ENCODE assay signal across 10 mouse cellular contexts in genomic region chr6:126955734-126956133, GRCm38 (mm10). TPM values are rescaled to one million over a fixed set of nuclear protein-coding genes. Genes with fewer than 3 reads are reported as not detected.
A peak's percentile ranks its signal among the peaks of the same experiment; 100 is the strongest.
DNase-seq lines count a peak whose midpoint lies in the region; ATAC-seq and TF ChIP-seq lines count a peak whose summit lies in the region.
"Had no signal": no experiment of that assay in that cellular context is flagged by ENCODE, and none has a peak within 500 bp of the region (broad histone marks: within the 10 kb centered on the region; RNA-seq: fewer than 3 reads in every experiment).

No protein-coding gene starts in this region.

- no peak for TF ChIP-seq EP300 in heart, adult 2 months (IDR thresholded peaks at IDR 0.05; ENCODE audit: insufficient read depth, low read depth, low read length)

- H3K9me3 ChIP-seq in embryonic facial prominence, embryonic 10.5 days: no peaks in the 10 kb centered on the region
- H3K9me3 ChIP-seq in hindbrain, postnatal 0 days (ENCODE audit: low read length): no peaks in the 10 kb centered on the region
- H3K9me3 ChIP-seq: embryonic facial prominence, embryonic 12.5 days; neural tube, embryonic 12.5 days had no signal

- no peaks in the 10 kb centered on the region for H3K79me2 ChIP-seq in heart, adult 2 months (replicated peaks; ENCODE audit: control insufficient read depth, insufficient read depth, low read length)

- ATAC-seq in hindbrain, postnatal 0 days: peak; percentile 78
- peak; percentile 78 for ATAC-seq in neutrophil, adult 5-6 weeks (ENCODE audit: extremely low read depth, insufficient number of reproducible peaks, low FRiP score, poor library complexity, severe bottlenecking)

- TF ChIP-seq CTCF in heart, adult 2 months (IDR thresholded peaks at IDR 0.05): peak; percentile 95
- peak; percentile 92 for TF ChIP-seq CTCF in hindbrain, postnatal 0 days (IDR thresholded peaks at IDR 0.05; ENCODE audit: low read depth)

- H3K4me1 ChIP-seq in heart, adult 2 months (ENCODE audit: control insufficient read depth, insufficient read depth, low read length): no peaks in the 10 kb centered on the region
- H3K4me1 ChIP-seq in embryonic facial prominence, embryonic 10.5 days: no peaks in the 10 kb centered on the region
- H3K4me1 ChIP-seq in hindbrain, postnatal 0 days (ENCODE audit: insufficient read depth, low read length): no peaks in the 10 kb centered on the region
- H3K4me1 ChIP-seq: embryonic facial prominence, embryonic 12.5 days; neural tube, embryonic 12.5 days had no signal

- H3K4me2 ChIP-seq in hindbrain, postnatal 0 days (ENCODE audit: low read depth, low read length): no peak overlapping the region
- H3K4me2 ChIP-seq: embryonic facial prominence, embryonic 12.5 days; neural tube, embryonic 12.5 days had no signal

- TF ChIP-seq POLR2A in heart, adult 2 months (IDR thresholded peaks at IDR 0.05; ENCODE audit: insufficient read depth, low read depth, low read length): no peak

- 6% methylated on average over 10 of the region's 10 CpGs for WGBS in heart, adult 2 months
- 12% methylated on average over 10 of the region's 10 CpGs for WGBS in embryonic facial prominence, embryonic 10.5 days
- WGBS in hindbrain, postnatal 0 days: 9% methylated on average over 10 of the region's 10 CpGs

- H3K36me3 ChIP-seq in heart, adult 2 months (ENCODE audit: control insufficient read depth, insufficient read depth, low read length): no peaks in the 10 kb centered on the region
- peaks cover 6% of the 10 kb centered on the region; the same call in 1 of the 2 replicates for H3K36me3 ChIP-seq in embryonic facial prominence, embryonic 10.5 days (replicated peaks)
- H3K36me3 ChIP-seq in hindbrain, postnatal 0 days (ENCODE audit: insufficient read depth, low read length): peaks cover 37% of the 10 kb centered on the region

- no peak overlapping the region for H3K9ac ChIP-seq in heart, adult 2 months (ENCODE audit: low read depth, low read length)
- H3K9ac ChIP-seq in hindbrain, postnatal 0 days (replicated peaks; ENCODE audit: low read length): no peak overlapping the region
- H3K9ac ChIP-seq: embryonic facial prominence, embryonic 12.5 days; neural tube, embryonic 12.5 days had no signal

- peak; percentile 61 to 80 for DNase-seq in heart, adult 2 months
- no peak for DNase-seq in heart, postnatal 25 days (ENCODE audit: low spot score)
- peak; percentile 80 to 84 for DNase-seq in adrenal gland, postnatal 36 days
- DNase-seq in embryonic facial prominence, embryonic 10.5 days (ENCODE audit: low spot score): peak; percentile 86
- peak; percentile 92 for DNase-seq in hindbrain, postnatal 0 days (ENCODE audit: low spot score)
- peak; percentile 49 to 71 for DNase-seq in left cerebral cortex, postnatal 36 days (ENCODE audit: low spot score in 2 of 2)
- peak; percentile 61 for DNase-seq in testis, postnatal 14 days (ENCODE audit: low spot score)

- no peaks in the 10 kb centered on the region for H3K27me3 ChIP-seq in heart, adult 2 months (ENCODE audit: control insufficient read depth, insufficient read depth, low read length)
- no peaks in the 10 kb centered on the region for H3K27me3 ChIP-seq in embryonic facial prominence, embryonic 10.5 days (replicated peaks; ENCODE audit: low read depth, poor library complexity, severe bottlenecking)
- no peaks in the 10 kb centered on the region for H3K27me3 ChIP-seq in hindbrain, postnatal 0 days (ENCODE audit: insufficient read depth, low read length)
- H3K27me3 ChIP-seq: embryonic facial prominence, embryonic 12.5 days; neural tube, embryonic 12.5 days had no signal

- no peak overlapping the region for H3K27ac ChIP-seq in heart, adult 2 months
- H3K27ac ChIP-seq in embryonic facial prominence, embryonic 10.5 days (replicated peaks): no peak overlapping the region
- no peak overlapping the region for H3K27ac ChIP-seq in hindbrain, postnatal 0 days
- H3K27ac ChIP-seq: embryonic facial prominence, embryonic 12.5 days; neural tube, embryonic 12.5 days had no signal

- intact Hi-C loops in heart, adult 2 months (cut with DNase I): loop anchor here (1.0 to 5.0 kb wide), 5 partner anchors 80 to 403 kb away; partner anchors contain the start of gene Tigar
- intact Hi-C loops in heart, postnatal 25 days (cut with DNase I): loop anchor here (1.0 to 5.0 kb wide), 5 partner anchors 80 to 487 kb away; no protein-coding TSS in a partner anchor
- intact Hi-C loops in left cerebral cortex, postnatal 36 days (cut with DNase I): loop anchor here (2.0 kb wide), 2 partner anchors 129 to 403 kb away; no protein-coding TSS in a partner anchor

- H3K4me3 ChIP-seq in heart, adult 2 months: no peak overlapping the region
- no peak overlapping the region for H3K4me3 ChIP-seq in embryonic facial prominence, embryonic 10.5 days
- H3K4me3 ChIP-seq in hindbrain, postnatal 0 days (ENCODE audit: low read length): no peak overlapping the region
- H3K4me3 ChIP-seq: embryonic facial prominence, embryonic 12.5 days; neural tube, embryonic 12.5 days had no signal

RNA-seq across cellular contexts. Expression of gene D6Wsu163e, which starts 16.0 kb away (rescaled TPM):
- 10 to 100 TPM; 11.0 to 11.3 TPM for total RNA-seq in heart, adult 2 months (2021)
- 3.8 and 8.1 TPM in 2 replicates for polyA plus RNA-seq in heart, adult 2 months (2012; rRNA removed)
- total RNA-seq in heart, postnatal 25 days (2021): 10 to 100 TPM; 10.8 to 14.5 TPM
- total RNA-seq in adrenal gland, postnatal 36 days (2021): 10 to 100 TPM; 21.4 to 21.5 TPM
- 11.0 and 13.1 TPM in 2 replicates for polyA plus RNA-seq in embryonic facial prominence, embryonic 10.5 days (2016; fragmentation: Nextera tagmentation; extraction: Ambion mirVana)
- 15.0 and 15.3 TPM in 2 replicates for total RNA-seq in hindbrain, postnatal 0 days (2014; rRNA removed)
- 27.4 and 29.5 TPM in 2 replicates for polyA plus RNA-seq in hindbrain, postnatal 0 days (2015; fragmentation: Nextera tagmentation; extraction: Ambion mirVana)
- total RNA-seq in left cerebral cortex, postnatal 36 days (2021): 10 to 100 TPM; 43.0 to 44.0 TPM
- total RNA-seq in neutrophil, adult 5-6 weeks (2017): 41.4 and 50.7 TPM in 2 replicates

RNA-seq across cellular contexts. Expression of gene Rad51ap1, which starts 16.3 kb away (rescaled TPM):
- under 1 TPM; 0.36 to 0.44 TPM for total RNA-seq in heart, adult 2 months (2021)
- polyA plus RNA-seq in heart, adult 2 months (2012; rRNA removed): 0.82 and 2.4 TPM in 2 replicates
- total RNA-seq in heart, postnatal 25 days (2021): 1 to 10 TPM; 1.1 to 2.7 TPM
- total RNA-seq in adrenal gland, postnatal 36 days (2021): 1 to 10 TPM; 2.1 to 2.3 TPM
- polyA plus RNA-seq in embryonic facial prominence, embryonic 10.5 days (2016; fragmentation: Nextera tagmentation; extraction: Ambion mirVana): 76.9 and 79.3 TPM in 2 replicates
- total RNA-seq in hindbrain, postnatal 0 days (2014; rRNA removed): 7.5 and 8.3 TPM in 2 replicates
- 14.9 and 17.3 TPM in 2 replicates for polyA plus RNA-seq in hindbrain, postnatal 0 days (2015; fragmentation: Nextera tagmentation; extraction: Ambion mirVana)
- total RNA-seq in left cerebral cortex, postnatal 36 days (2021): 1 to 10 TPM; 2.8 to 2.9 TPM
- total RNA-seq in neutrophil, adult 5-6 weeks (2017): 0.70 and 3.6 TPM in 2 replicates

RNA-seq across cellular contexts. Expression of gene Dyrk4, which starts 34.1 kb away (rescaled TPM):
- total RNA-seq in heart, adult 2 months (2021): not detected
- polyA plus RNA-seq in heart, adult 2 months (2012; rRNA removed): 0.04 TPM in 1 of 2 replicates, not detected in the other
- total RNA-seq in heart, postnatal 25 days (2021): not detected
- total RNA-seq in adrenal gland, postnatal 36 days (2021): under 1 TPM in 1 of 2 experiments, not detected in 1; 0.26 TPM
- polyA plus RNA-seq in embryonic facial prominence, embryonic 10.5 days (2016; fragmentation: Nextera tagmentation; extraction: Ambion mirVana): not detected in 2 replicates
- not detected in 2 replicates for total RNA-seq in hindbrain, postnatal 0 days (2014; rRNA removed)
- 0.08 and 0.30 TPM in 2 replicates for polyA plus RNA-seq in hindbrain, postnatal 0 days (2015; fragmentation: Nextera tagmentation; extraction: Ambion mirVana)
- total RNA-seq in left cerebral cortex, postnatal 36 days (2021): under 1 TPM; 0.15 to 0.18 TPM
- 0.61 TPM in 1 of 2 replicates, not detected in the other for total RNA-seq in neutrophil, adult 5-6 weeks (2017)
- polyA plus RNA-seq: neural tube, embryonic 12.5 days had no signal

RNA-seq across cellular contexts. Expression of gene Fgf6, which starts 59.7 kb away (rescaled TPM):
- under 1 TPM; 0.37 to 0.57 TPM for total RNA-seq in heart, adult 2 months (2021)
- polyA plus RNA-seq in heart, adult 2 months (2012; rRNA removed): 0.26 and 0.39 TPM in 2 replicates
- under 1 TPM; 0.26 to 0.53 TPM for total RNA-seq in heart, postnatal 25 days (2021)
- not detected for total RNA-seq in adrenal gland, postnatal 36 days (2021)
- polyA plus RNA-seq in embryonic facial prominence, embryonic 10.5 days (2016; fragmentation: Nextera tagmentation; extraction: Ambion mirVana): 0.02 TPM in 1 of 2 replicates, not detected in the other
- not detected in 2 replicates for total RNA-seq in hindbrain, postnatal 0 days (2014; rRNA removed)
- polyA plus RNA-seq in hindbrain, postnatal 0 days (2015; fragmentation: Nextera tagmentation; extraction: Ambion mirVana): not detected in 2 replicates
- not detected for total RNA-seq in left cerebral cortex, postnatal 36 days (2021)
- not detected in 2 replicates for total RNA-seq in neutrophil, adult 5-6 weeks (2017)
